Mouse (Mus musculus): ENCODE data around the gene Ptges.

GRCm38 (mm10) chr2:30850581-30850980, 79.1 kb downstream of the Ptges start:
- no peak for TF ChIP-seq CTCF (conservative IDR thresholded peaks at IDR 0.05; ENCODE audit: low read length)
- no peak for TF ChIP-seq POU5F1 (IDR thresholded peaks at IDR 0.05; ENCODE audit: borderline replicate concordance, low read length)
